Mouse (Mus musculus): Measurements from ENCODE around the gene Spred3. TPM values are rescaled to one million over a fixed set of nuclear protein-coding genes. Genes with fewer than 3 reads are reported as not detected.
A peak's percentile ranks its signal among the peaks of the same experiment; 100 is the strongest.

Spred3 gene
- polyA plus RNA-seq, 1 experiment = 1.1 TPM

- no peak for DNase-seq (ENCODE audit: low read depth, low spot score)
- 42% methylated on average over 16 of the region's 16 CpGs for WGBS
Measured at GRCm38 (mm10) chr7:29137429-29137828, 32.8 kb downstream of the Spred3 start.

GRCm38 (mm10) chr7:29134693-29135386, 35.4 kb downstream of the Spred3 start, which contains the start of gene Rasgrp4:
Gene Rasgrp4 (plus strand): TSS chr7:29134851.
- no peak for DNase-seq (ENCODE audit: low read depth, low spot score)
- WGBS = 3% methylated on average over 19 of the region's 20 CpGs

GRCm38 (mm10) chr7:29134230-29134629, 36.0 kb downstream of the Spred3 start:
- WGBS = 3% methylated on average over 4 of the region's 4 CpGs
- no peak for DNase-seq (ENCODE audit: low read depth, low spot score)

GRCm38 (mm10) chr7:29128725-29129124, 41.5 kb downstream of the Spred3 start:
- 81% methylated on average over 2 of the region's 2 CpGs for WGBS
- no peak for DNase-seq (ENCODE audit: low read depth, low spot score)

- 6% methylated on average over 7 of the region's 7 CpGs for WGBS
- peak; percentile 57 for DNase-seq (ENCODE audit: low read depth, low spot score)
Measured at GRCm38 (mm10) chr7:29126173-29126915, 43.9 kb downstream of the Spred3 start.

- DNase-seq (ENCODE audit: low read depth, low spot score) = peak; percentile 38
- 2% methylated on average over 16 of the region's 16 CpGs for WGBS
Measured at GRCm38 (mm10) chr7:29124970-29125369, 45.2 kb downstream of the Spred3 start, which contains the start of gene Ryr1. Gene Ryr1 (minus strand): TSS chr7:29125179.

GRCm38 (mm10) chr7:29123531-29124358, 46.5 kb downstream of the Spred3 start:
- WGBS = 56% methylated on average over 5 of the region's 5 CpGs
- DNase-seq (ENCODE audit: low read depth, low spot score) = no peak

- WGBS = 79% methylated on average over 9 of the region's 9 CpGs
Measured at GRCm38 (mm10) chr7:29122821-29123220, 47.4 kb downstream of the Spred3 start.

GRCm38 (mm10) chr7:29119526-29119925, 50.7 kb downstream of the Spred3 start:
- WGBS = 70% methylated on average over 1 of the region's 1 CpGs

More at GRCm38 (mm10) chr7:29122821-29123220, 47.4 kb downstream of the Spred3 start:
- no peak for DNase-seq (ENCODE audit: low read depth, low spot score)

GRCm38 (mm10) chr7:29118142-29118851, 51.9 kb downstream of the Spred3 start:
- 23% methylated on average over 18 of the region's 18 CpGs for WGBS
- DNase-seq (ENCODE audit: low read depth, low spot score) = no peak

More at GRCm38 (mm10) chr7:29119526-29119925, 50.7 kb downstream of the Spred3 start:
- no peak for DNase-seq (ENCODE audit: low read depth, low spot score)

- DNase-seq (ENCODE audit: low read depth, low spot score) = no peak
- 32% methylated on average over 38 of the region's 38 CpGs for WGBS
Measured at GRCm38 (mm10) chr7:29108992-29109955, 60.9 kb downstream of the Spred3 start.

Other genes starting within 250 kb of the Spred3 start
- 542 and 776 TPM in 2 replicates for gene Actn4, start 208.1 kb downstream of the Spred3 start, polyA plus RNA-seq (2012; rRNA removed)
- gene Eif3k, start 188.5 kb downstream of the Spred3 start, polyA plus RNA-seq (2012; rRNA removed) = 281 and 323 TPM in 2 replicates
- 21.4 and 27.4 TPM in 2 replicates for gene Map4k1, start 188.4 kb downstream of the Spred3 start, polyA plus RNA-seq (2012; rRNA removed)
- 0.09 and 0.11 TPM in 2 replicates for gene Ryr1, start 45.2 kb downstream of the Spred3 start, polyA plus RNA-seq (2012; rRNA removed)
- 2.1 and 2.9 TPM in 2 replicates for gene Rasgrp4, start 35.6 kb downstream of the Spred3 start, polyA plus RNA-seq (2012; rRNA removed)
- gene Fam98c, start 14.2 kb downstream of the Spred3 start, polyA plus RNA-seq (2012; rRNA removed) = 115 and 131 TPM in 2 replicates
- gene Ggn, start 201 bp downstream of the Spred3 start, polyA plus RNA-seq (2012; rRNA removed) = 0.40 and 0.47 TPM in 2 replicates
- 201 and 229 TPM in 2 replicates for gene Psmd8, start 10.3 kb upstream of the Spred3 start, polyA plus RNA-seq (2012; rRNA removed)
- gene Catsperg1, start 43.6 kb upstream of the Spred3 start, polyA plus RNA-seq (2012; rRNA removed) = 0.56 and 0.80 TPM in 2 replicates
- gene Kcnk6, start 62.1 kb upstream of the Spred3 start, polyA plus RNA-seq (2012; rRNA removed) = 26.5 and 33.1 TPM in 2 replicates
- gene Yif1b, start 67.9 kb upstream of the Spred3 start, polyA plus RNA-seq (2012; rRNA removed) = 49.5 and 53.2 TPM in 2 replicates
- 527 and 553 TPM in 2 replicates for gene 2200002D01Rik, start 78.1 kb upstream of the Spred3 start, polyA plus RNA-seq (2012; rRNA removed)
- gene Spint2, start 111.5 kb upstream of the Spred3 start, polyA plus RNA-seq (2012; rRNA removed) = 1,158 and 1,420 TPM in 2 replicates
- gene Ppp1r14a, start 118.9 kb upstream of the Spred3 start, polyA plus RNA-seq (2012; rRNA removed) = 31.2 and 33.4 TPM in 2 replicates
- gene Dpf1, start 133.5 kb upstream of the Spred3 start, polyA plus RNA-seq (2012; rRNA removed) = 0.45 and 0.55 TPM in 2 replicates